Mouse (Mus musculus): ENCODE measurements around the gene Kcne3. TPM values are rescaled to one million over a fixed set of nuclear protein-coding genes. Genes with fewer than 3 reads are reported as not detected.

Gene Kcne3
- polyA plus RNA-seq, 1 experiment from 2014 or later, result 5.7 TPM

DNA sequence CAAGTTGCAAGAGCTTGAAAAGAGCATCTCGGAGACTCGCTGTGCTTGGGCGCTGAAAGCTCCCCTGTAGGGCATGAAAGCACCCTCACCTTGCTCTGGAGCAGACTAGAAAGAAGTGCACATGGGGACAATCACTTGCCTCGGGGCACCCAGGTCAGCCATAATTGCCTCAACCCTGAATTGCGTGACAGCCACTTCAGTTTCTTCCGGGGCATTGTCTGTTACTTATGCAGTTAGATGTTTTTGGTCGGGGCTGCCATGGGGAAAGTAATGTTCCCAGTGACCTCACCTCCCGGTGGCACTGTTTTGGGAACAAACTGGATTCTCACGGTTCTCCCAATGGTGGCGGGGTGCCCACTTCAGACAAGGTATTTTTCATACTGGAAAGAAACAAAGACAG is 26.2 kb upstream of the Kcne3 start:
- Histone ChIP-seq H3K9ac (ENCODE audit: low read depth, low read length) (no peak overlapping the region), H3K4me3 (ENCODE audit: low read depth, low read length) (no peak overlapping the region), H3K9me3 (replicated peaks; ENCODE audit: control insufficient read depth, low read length) (no peaks in the 10 kb centered on the region), H3K27me3 (ENCODE audit: control insufficient read depth, insufficient read depth, low read length) (no peaks in the 10 kb centered on the region), H3K36me3 (ENCODE audit: control insufficient read depth, insufficient read depth, low read length) (no peaks in the 10 kb centered on the region), H3K4me1 (ENCODE audit: control insufficient read depth, insufficient read depth, low read length) (no peaks in the 10 kb centered on the region), H3K27ac (ENCODE audit: low read depth, low read length) (no peak overlapping the region), H3K4me2 (no peak overlapping the region)
- WGBS (ENCODE audit: insufficient replicate concordance), result 67% methylated on average over 10 of the region's 10 CpGs
- no peak for ATAC-seq (replicated peaks; ENCODE audit: insufficient number of reproducible peaks, low FRiP score, low TSS enrichment)

DNA sequence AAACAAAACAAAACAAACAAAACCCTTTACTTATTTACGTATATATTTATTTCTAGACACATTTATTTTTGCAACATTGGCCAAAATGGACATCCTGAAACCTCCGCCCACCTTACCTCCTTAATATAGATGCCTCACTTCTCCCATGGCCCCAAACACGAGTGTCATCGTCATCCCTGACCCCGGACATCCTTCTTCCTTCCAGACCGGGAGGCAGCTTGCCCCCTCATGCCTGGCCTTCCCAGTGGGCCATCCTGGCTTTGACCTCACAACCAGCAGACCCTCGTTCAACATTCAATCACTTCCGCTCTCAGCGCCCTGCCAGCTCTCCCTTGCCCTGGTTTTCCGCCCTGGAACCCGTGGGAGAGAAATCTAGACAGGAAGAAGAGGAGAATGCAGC is 25.7 kb upstream of the Kcne3 start:
- no peak overlapping the region for H3K9ac ChIP-seq (ENCODE audit: low read depth, low read length)
- WGBS (ENCODE audit: insufficient replicate concordance), result 73% methylated on average over 11 of the region's 11 CpGs
- no peak overlapping the region for H3K27ac ChIP-seq (ENCODE audit: low read depth, low read length)
- H3K9me3 ChIP-seq (replicated peaks; ENCODE audit: control insufficient read depth, low read length), result no peaks in the 10 kb centered on the region
- H3K4me3 ChIP-seq (ENCODE audit: low read depth, low read length), result no peak overlapping the region
- ATAC-seq (replicated peaks; ENCODE audit: insufficient number of reproducible peaks, low FRiP score, low TSS enrichment), result no peak
- no peaks in the 10 kb centered on the region for H3K36me3 ChIP-seq (ENCODE audit: control insufficient read depth, insufficient read depth, low read length)
- no peaks in the 10 kb centered on the region for H3K27me3 ChIP-seq (ENCODE audit: control insufficient read depth, insufficient read depth, low read length)
- H3K4me1 ChIP-seq (ENCODE audit: control insufficient read depth, insufficient read depth, low read length), result no peaks in the 10 kb centered on the region
- H3K4me2 ChIP-seq, result no peak overlapping the region

DNA sequence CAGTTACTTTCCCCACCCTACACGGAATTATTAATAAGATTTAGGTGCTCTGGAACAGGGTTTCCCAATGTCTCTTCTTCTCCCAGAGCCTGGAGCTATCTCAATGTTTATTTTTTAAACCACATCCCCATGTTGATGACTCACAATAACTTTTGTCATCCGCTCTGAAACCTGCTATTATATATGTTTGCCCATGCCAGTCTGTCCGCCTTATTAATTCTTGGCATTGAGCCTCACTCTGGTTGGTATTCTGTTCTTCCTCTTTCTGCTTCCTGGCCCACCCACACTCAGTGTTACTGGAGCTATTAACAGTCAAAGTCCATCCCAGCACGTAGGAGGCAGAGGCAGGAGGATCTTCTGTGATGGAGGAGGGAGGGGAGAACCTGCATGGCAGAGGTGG is 18.6 kb upstream of the Kcne3 start:
- no peak for ATAC-seq (replicated peaks; ENCODE audit: insufficient number of reproducible peaks, low FRiP score, low TSS enrichment)
- H3K4me2 ChIP-seq, result no peak overlapping the region
- 70% methylated on average over 4 of the region's 4 CpGs for WGBS (ENCODE audit: insufficient replicate concordance)
- H3K27ac ChIP-seq (ENCODE audit: low read depth, low read length), result no peak overlapping the region
- no peak overlapping the region for H3K9ac ChIP-seq (ENCODE audit: low read depth, low read length)
- no peak overlapping the region for H3K4me3 ChIP-seq (ENCODE audit: low read depth, low read length)
- H3K27me3 ChIP-seq (ENCODE audit: control insufficient read depth, insufficient read depth, low read length), result no peaks in the 10 kb centered on the region
- no peaks in the 10 kb centered on the region for H3K36me3 ChIP-seq (ENCODE audit: control insufficient read depth, insufficient read depth, low read length)
- peaks cover 3% of the 10 kb centered on the region; the same call in 1 of the 2 replicates for H3K4me1 ChIP-seq (ENCODE audit: control insufficient read depth, insufficient read depth, low read length)
- H3K9me3 ChIP-seq (replicated peaks; ENCODE audit: control insufficient read depth, low read length), result no peaks in the 10 kb centered on the region

DNA sequence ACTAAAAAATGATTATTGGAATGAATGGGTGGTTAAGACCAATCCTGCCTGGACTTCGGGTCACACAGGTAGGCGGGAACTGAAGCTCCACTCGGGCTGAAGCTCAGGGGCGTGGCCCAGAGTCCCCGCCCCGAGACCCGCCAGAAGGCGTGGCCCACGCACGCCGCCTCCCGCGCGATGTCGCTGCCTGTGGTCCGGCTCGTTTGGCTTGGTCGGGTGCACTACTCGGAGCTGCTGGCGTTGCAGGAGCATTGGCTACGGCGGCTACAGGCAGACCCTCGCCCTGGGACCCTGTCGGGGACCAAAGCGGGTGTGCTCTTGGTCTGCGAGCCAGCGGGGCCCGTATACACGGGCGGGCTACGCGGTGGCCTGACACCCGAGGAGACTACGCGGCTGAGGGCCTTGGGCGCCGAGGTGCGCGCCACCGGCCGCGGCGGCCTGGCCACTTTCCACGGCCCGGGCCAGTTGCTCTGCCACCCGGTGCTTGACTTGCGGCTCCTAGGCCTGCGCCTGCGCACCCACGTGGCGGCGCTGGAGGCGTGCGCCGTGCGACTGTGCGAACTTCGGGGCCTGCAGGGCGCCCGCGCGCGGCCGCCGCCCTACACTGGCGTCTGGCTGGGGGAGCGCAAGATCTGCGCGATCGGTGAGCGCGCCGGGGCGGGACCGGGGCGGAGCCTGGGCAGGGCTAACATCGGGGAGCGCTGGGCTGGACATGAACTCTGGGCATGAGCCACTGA is 17.0 kb upstream of the Kcne3 start, which contains the start of gene Lipt2:
Lipt2 (plus strand) TSS at position 173 of the 737 bp plus-strand sequence.
- H3K36me3 ChIP-seq (ENCODE audit: control insufficient read depth, insufficient read depth, low read length), result no peaks in the 10 kb centered on the region
- peak within 1 kb of the TSS; percentile 94 for H3K4me2 ChIP-seq
- H3K4me3 ChIP-seq (ENCODE audit: low read depth, low read length), result peak within 1 kb of the TSS; percentile 83
- H3K9ac ChIP-seq (ENCODE audit: low read depth, low read length), result peak within 1 kb of the TSS; percentile 97
- peak within 1 kb of the TSS; percentile 95 for H3K27ac ChIP-seq (ENCODE audit: low read depth, low read length)
- H3K4me1 ChIP-seq (ENCODE audit: control insufficient read depth, insufficient read depth, low read length), result peaks cover 3% of the 10 kb centered on the region; the same call in 1 of the 2 replicates
- no peaks in the 10 kb centered on the region for H3K9me3 ChIP-seq (replicated peaks; ENCODE audit: control insufficient read depth, low read length)
- H3K27me3 ChIP-seq (ENCODE audit: control insufficient read depth, insufficient read depth, low read length), result no peaks in the 10 kb centered on the region
- under 1% methylated on average over 71 of the region's 78 CpGs for WGBS (ENCODE audit: insufficient replicate concordance)
- peak; percentile 98 for ATAC-seq (replicated peaks; ENCODE audit: insufficient number of reproducible peaks, low FRiP score, low TSS enrichment)

DNA sequence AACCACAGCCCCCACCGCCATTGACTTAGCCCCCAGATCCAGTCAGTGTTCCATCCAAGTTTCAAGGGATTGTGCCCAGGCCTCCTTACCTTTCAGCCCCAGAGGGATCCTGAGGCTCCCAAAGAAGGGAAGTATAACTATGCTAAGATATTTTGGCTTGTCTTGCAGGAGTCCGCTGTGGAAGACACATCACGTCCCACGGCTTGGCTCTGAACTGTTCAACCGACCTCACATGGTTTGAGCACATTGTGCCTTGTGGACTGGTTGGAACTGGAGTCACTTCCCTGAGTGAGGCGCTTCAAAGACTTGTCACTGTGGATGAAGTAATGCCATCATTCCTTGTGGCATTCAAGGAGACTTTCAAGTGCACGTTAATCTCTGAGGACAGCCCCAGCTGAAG is 16.3 kb upstream of the Kcne3 start:
- ATAC-seq (replicated peaks; ENCODE audit: insufficient number of reproducible peaks, low FRiP score, low TSS enrichment), result no peak
- WGBS (ENCODE audit: insufficient replicate concordance), result 67% methylated on average over 7 of the region's 7 CpGs
- peaks cover 3% of the 10 kb centered on the region; the same call in 1 of the 2 replicates for H3K4me1 ChIP-seq (ENCODE audit: control insufficient read depth, insufficient read depth, low read length)

DNA sequence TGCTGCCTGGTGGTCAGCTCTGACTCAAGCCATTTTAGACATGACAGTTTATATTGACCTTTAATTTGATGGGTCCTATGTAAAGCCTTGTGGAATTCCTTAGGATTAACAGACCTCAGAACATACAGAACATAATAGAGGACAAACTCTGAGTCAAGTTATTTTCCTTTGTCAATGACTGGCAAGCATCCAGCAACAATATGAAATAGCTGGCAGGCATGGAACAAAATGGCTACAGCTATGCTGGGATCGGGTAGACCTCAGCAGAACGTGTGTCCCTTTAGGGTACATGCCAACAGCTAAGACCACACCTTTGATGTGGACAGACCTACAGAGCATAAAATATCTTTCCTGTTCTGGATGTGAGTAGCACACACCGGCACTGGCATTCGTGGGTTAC is 12.8 kb upstream of the Kcne3 start:
- H3K27ac ChIP-seq (ENCODE audit: low read depth, low read length), result no peak overlapping the region
- H3K4me1 ChIP-seq (ENCODE audit: control insufficient read depth, insufficient read depth, low read length), result peaks cover 3% of the 10 kb centered on the region; the same call in 1 of the 2 replicates
- H3K4me3 ChIP-seq (ENCODE audit: low read depth, low read length), result no peak overlapping the region
- H3K27me3 ChIP-seq (ENCODE audit: control insufficient read depth, insufficient read depth, low read length), result no peaks in the 10 kb centered on the region
- H3K9ac ChIP-seq (ENCODE audit: low read depth, low read length), result no peak overlapping the region
- WGBS (ENCODE audit: insufficient replicate concordance), result 77% methylated on average over 4 of the region's 4 CpGs
- H3K9me3 ChIP-seq (replicated peaks; ENCODE audit: control insufficient read depth, low read length), result no peaks in the 10 kb centered on the region
- no peak overlapping the region for H3K4me2 ChIP-seq
- ATAC-seq (replicated peaks; ENCODE audit: insufficient number of reproducible peaks, low FRiP score, low TSS enrichment), result no peak
- H3K36me3 ChIP-seq (ENCODE audit: control insufficient read depth, insufficient read depth, low read length), result no peaks in the 10 kb centered on the region

More for the DNA sequence above, 16.3 kb upstream of the Kcne3 start:
- H3K9ac ChIP-seq (ENCODE audit: low read depth, low read length), result peak overlapping the region; percentile 97
- H3K9me3 ChIP-seq (replicated peaks; ENCODE audit: control insufficient read depth, low read length), result no peaks in the 10 kb centered on the region
- H3K4me2 ChIP-seq, result peak overlapping the region; percentile 94
- no peak overlapping the region for H3K27ac ChIP-seq (ENCODE audit: low read depth, low read length)
- no peaks in the 10 kb centered on the region for H3K36me3 ChIP-seq (ENCODE audit: control insufficient read depth, insufficient read depth, low read length)
- peak overlapping the region; percentile 83 for H3K4me3 ChIP-seq (ENCODE audit: low read depth, low read length)
- H3K27me3 ChIP-seq (ENCODE audit: control insufficient read depth, insufficient read depth, low read length), result no peaks in the 10 kb centered on the region

DNA sequence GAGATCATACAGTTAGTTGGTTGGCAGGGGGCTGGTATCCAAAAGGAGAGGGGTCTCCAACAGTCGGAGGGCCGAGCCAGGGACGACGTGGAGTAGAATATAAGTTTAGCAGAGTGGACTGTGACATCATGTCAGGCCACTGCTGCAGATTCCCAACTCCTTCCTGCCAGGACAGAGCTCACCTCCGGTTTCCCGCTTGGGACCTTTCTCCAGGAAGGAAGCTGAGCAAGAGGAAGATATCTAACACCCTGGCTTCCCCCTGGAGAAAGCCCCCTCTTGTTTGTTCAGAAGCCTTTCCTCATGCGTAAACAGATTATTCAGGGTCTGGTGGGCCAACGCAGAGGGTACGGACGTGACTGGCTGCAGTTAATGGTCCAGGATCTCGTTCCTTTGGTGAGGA is 7.6 kb upstream of the Kcne3 start:
- Histone ChIP-seq H3K9me3 (replicated peaks; ENCODE audit: control insufficient read depth, low read length) (no peaks in the 10 kb centered on the region), H3K36me3 (ENCODE audit: control insufficient read depth, insufficient read depth, low read length) (no peaks in the 10 kb centered on the region), H3K27ac (ENCODE audit: low read depth, low read length) (no peak overlapping the region), H3K4me1 (ENCODE audit: control insufficient read depth, insufficient read depth, low read length) (no peaks in the 10 kb centered on the region), H3K4me3 (ENCODE audit: low read depth, low read length) (no peak overlapping the region), H3K27me3 (ENCODE audit: control insufficient read depth, insufficient read depth, low read length) (no peaks in the 10 kb centered on the region), H3K9ac (ENCODE audit: low read depth, low read length) (no peak overlapping the region), H3K4me2 (no peak overlapping the region)
- no peak for ATAC-seq (replicated peaks; ENCODE audit: insufficient number of reproducible peaks, low FRiP score, low TSS enrichment)
- WGBS (ENCODE audit: insufficient replicate concordance), result 56% methylated on average over 11 of the region's 11 CpGs

DNA sequence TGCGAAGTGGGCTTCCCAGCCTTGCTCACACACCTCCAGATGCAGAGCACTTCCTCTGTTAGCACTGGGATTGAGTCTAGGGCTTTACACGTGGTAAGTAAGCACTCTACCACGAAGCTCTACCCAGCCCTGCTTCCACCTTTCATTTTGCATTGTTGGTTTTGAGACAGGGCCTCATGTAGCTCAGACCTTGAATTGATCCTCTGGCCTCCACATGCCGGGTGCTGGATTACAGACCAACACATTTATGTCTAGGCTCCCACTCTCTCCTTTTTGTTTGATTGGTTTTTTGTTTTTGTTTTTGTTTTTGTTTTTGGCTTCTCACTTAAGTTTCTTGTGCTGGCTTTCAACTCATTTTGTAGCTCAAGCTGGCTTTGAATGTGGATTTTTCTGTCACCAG is 5.5 kb upstream of the Kcne3 start:
- 58% methylated on average over 4 of the region's 4 CpGs for WGBS (ENCODE audit: insufficient replicate concordance)
- Histone ChIP-seq H3K27me3 (ENCODE audit: control insufficient read depth, insufficient read depth, low read length) (no peaks in the 10 kb centered on the region), H3K27ac (ENCODE audit: low read depth, low read length) (no peak overlapping the region), H3K4me3 (ENCODE audit: low read depth, low read length) (no peak overlapping the region), H3K9me3 (replicated peaks; ENCODE audit: control insufficient read depth, low read length) (no peaks in the 10 kb centered on the region), H3K4me2 (no peak overlapping the region), H3K9ac (ENCODE audit: low read depth, low read length) (no peak overlapping the region), H3K36me3 (ENCODE audit: control insufficient read depth, insufficient read depth, low read length) (no peaks in the 10 kb centered on the region), H3K4me1 (ENCODE audit: control insufficient read depth, insufficient read depth, low read length) (no peaks in the 10 kb centered on the region)
- ATAC-seq (replicated peaks; ENCODE audit: insufficient number of reproducible peaks, low FRiP score, low TSS enrichment), result no peak
